Mouse (Mus musculus) G1E (cell line): ENCODE results near the gene Gart.

Experiments used
- CTCF ChIP-seq: IDR thresholded peaks from 2 replicates; pipeline ENCODE4 v1.5.1; 2012; ENCODE audit warnings: low read depth, low read length, inconsistent platforms, mixed read lengths
- GATA1 ChIP-seq: IDR thresholded peaks from 2 replicates; pipeline ENCODE4 v1.6.1; 2012; ENCODE audit warnings: borderline replicate concordance, low read length, inconsistent platforms, mixed read lengths
- POLR2AphosphoS5 ChIP-seq: IDR thresholded peaks from 2 replicates; pipeline ENCODE4 v1.6.1; 2012; ENCODE audit warnings: low read depth, low read length, inconsistent platforms; ENCODE audit not compliant: insufficient replicate concordance
- TAL1 ChIP-seq: conservative IDR thresholded peaks from 2 replicates; pipeline ENCODE4 v1.6.1; 2012; ENCODE audit warnings: low read depth, low read length, inconsistent platforms, mixed read lengths

- TF ChIP-seq CTCF (no peak), GATA1 (no peak), TAL1 (no peak), POLR2AphosphoS5 (no peak)
Observed at GRCm38 (mm10) chr16:91663795-91664194, 17.0 kb upstream of the Gart start.
